Mouse (Mus musculus): ENCODE data around the gene Strbp.
A peak's percentile ranks its signal among the peaks of the same experiment; 100 is the strongest.
"Not testable (repeated sequence)": the region's sequence is repeated elsewhere in the genome, so short reads cannot be mapped to it uniquely, and the experiment has no call there.

The Strbp gene

DNA sequence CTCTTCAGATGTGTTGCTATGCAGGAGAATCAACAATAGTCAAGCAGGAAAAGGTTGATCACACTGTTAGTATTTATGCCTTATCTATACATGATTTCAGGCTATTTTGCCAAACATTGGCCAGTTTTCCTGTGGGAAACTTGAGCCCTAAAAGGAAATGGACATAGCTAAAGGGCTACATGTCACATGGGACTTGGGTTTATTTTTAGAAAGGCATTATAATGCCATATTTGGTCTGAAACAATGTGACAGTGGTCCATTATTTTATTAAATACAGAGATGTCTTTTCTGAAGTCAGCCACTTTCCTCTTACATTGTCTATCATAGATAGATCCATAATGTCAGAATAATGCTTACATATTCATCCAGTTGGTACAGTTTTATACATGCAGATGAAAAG is 176.1 kb downstream of the Strbp start:
- no peak for DNase-seq (ENCODE audit: low read depth, low spot score)

- no peak for DNase-seq (ENCODE audit: low read depth, low spot score)
These were observed 184.4 kb downstream of the Strbp start for GRCm38 (mm10) chr2:37519286-37519640.

DNA sequence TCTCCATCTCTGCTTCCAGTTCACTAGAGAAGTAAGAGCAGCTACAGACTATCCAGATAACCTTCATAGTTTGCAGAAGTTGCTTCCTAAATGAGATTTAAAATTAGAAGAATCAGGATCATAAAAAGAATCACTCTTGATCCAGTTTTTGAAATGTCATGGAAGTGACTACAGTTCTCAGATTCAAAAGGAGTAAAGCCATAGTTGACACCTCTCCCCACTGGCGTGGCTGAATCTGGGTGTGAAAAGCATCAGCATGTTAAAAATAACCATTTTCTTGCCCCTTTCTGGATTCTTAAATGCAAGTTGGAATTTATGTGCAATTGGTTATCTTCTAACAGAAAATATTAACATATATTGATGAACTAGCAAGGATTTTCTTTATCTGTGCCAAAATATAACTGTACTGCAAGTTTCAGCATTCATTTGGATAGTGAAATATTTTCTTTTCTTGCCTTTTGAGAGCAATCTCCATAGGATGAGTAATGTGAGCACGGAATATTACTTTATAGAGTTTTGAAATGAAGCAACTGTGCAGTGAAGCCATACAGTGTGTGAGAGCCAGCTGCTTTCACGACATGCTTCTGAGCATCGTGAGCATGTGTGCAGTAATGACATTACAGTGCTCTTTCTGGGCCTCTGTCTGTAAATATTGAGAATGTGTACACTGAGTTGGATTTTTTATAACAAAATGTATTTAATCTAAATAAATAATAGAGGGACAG is 184.9 kb downstream of the Strbp start:
- DNase-seq (ENCODE audit: low read depth, low spot score), result no peak

- DNase-seq (ENCODE audit: low read depth, low spot score), result peak; percentile 74
These were observed 186.7 kb downstream of the Strbp start for GRCm38 (mm10) chr2:37516922-37517462.

DNA sequence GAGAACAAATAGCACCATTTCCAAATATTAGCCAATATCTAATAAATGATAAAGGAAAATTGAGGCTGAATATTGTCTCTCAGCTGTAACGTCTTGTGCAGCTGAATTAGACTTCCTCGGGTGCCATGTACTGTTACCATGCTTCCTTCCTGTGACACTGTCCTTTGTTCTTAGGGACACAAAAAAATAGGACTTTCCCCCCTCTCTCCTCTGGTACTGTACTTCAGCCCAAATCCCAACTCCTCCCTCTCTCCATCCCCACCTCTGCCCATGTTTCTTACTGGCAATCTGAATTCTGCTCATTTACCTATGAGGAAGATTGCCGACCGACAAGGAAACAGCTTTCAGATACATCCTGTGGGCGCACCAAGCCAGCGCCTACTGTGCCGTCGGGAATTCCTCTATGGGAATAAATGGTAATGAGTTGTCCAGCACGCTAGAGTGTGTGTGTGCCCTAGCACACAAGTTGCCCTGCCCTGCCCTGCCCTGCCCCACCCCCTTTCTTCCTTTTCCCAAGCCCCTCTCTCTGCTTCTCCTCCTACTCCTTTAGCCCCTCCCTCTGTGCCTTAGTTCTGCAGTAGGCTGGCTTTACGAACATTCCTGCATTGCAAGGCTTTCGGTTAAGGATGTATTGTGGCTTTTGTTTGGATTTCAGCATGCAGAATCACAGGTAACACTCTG is 187.5 kb downstream of the Strbp start, which contains the start of gene Gpr21:
Gene Gpr21 (plus strand): TSS at position 303 of the 681 bp plus-strand sequence.
- DNase-seq (ENCODE audit: low read depth, low spot score), result peak; percentile 90

- no peak for DNase-seq (ENCODE audit: low read depth, low spot score)
These were observed 192.3 kb downstream of the Strbp start for GRCm38 (mm10) chr2:37511134-37511901.

- not testable (repeated sequence) for DNase-seq (ENCODE audit: low read depth, low spot score)
These were observed 197.8 kb downstream of the Strbp start for GRCm38 (mm10) chr2:37505856-37506255.

GRCm38 (mm10) chr2:37497321-37497720 is 206.3 kb downstream of the Strbp start:
- DNase-seq (ENCODE audit: low read depth, low spot score), result no peak

DNA sequence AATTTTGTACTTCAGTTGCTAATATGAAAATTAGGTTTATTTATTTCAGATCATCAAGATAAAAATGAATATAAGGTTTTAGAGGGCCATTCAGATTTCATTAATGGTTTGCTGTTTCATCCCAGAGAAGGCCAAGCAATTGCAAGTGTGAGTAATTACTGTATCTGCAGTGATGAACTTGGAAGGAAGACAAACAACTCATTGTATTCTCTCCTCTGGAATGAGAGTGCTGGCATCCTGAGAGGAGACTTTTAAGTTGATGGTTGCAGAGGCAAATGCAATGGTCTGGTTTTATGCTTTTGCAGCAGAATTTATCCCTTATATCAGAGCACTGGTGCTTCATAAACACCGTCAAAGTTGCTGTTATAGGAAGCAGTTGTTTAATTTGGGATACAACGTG is 214.7 kb downstream of the Strbp start:
- no peak for DNase-seq (ENCODE audit: low read depth, low spot score)

DNA sequence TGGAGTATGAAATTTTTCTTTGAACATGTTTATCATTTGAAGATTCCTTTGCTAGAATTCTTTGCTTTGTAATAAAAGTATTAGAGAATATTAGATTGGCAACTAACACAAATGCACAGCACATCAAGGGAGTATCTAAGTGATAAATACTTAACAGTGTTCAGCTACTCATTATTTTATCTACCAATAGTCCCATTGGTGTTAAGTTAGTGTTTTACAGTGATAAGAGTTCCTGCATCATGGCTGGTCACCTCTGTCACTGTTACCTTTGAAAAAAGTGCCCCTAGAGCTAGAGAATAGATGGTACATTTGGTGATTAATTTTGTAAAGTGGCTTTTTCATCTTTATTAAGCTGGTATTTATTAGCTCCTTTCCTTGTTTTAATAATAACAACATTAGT is 217.3 kb downstream of the Strbp start:
- DNase-seq (ENCODE audit: low read depth, low spot score), result no peak

- DNase-seq (ENCODE audit: low read depth, low spot score), result peak; percentile 49
These were observed 218.3 kb downstream of the Strbp start for GRCm38 (mm10) chr2:37485370-37485769.

DNA sequence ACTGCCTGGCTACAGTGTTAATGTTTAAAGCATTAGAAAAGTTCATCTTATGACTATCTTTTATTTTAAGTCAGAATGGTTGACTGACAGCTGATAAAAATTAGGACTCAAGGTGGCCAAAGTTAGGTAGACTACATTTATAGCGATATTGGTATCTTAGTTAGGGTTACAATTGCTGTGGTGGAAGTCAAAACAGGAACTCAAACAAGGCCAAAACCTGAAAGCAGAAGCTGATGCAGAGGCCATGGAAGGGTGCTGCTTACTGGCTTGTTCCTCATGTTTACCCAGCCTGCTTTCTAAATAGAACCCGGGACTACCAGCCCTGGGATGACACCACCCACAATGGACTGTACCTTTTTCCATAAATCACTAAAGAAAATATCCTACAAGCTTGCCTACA is 219.5 kb downstream of the Strbp start:
- no peak for DNase-seq (ENCODE audit: low read depth, low spot score)

- no peak for DNase-seq (ENCODE audit: low read depth, low spot score)
These were observed 223.6 kb downstream of the Strbp start for GRCm38 (mm10) chr2:37480039-37480438.

GRCm38 (mm10) chr2:37479559-37479958 is 224.1 kb downstream of the Strbp start:
- DNase-seq (ENCODE audit: low read depth, low spot score), result no peak

DNA sequence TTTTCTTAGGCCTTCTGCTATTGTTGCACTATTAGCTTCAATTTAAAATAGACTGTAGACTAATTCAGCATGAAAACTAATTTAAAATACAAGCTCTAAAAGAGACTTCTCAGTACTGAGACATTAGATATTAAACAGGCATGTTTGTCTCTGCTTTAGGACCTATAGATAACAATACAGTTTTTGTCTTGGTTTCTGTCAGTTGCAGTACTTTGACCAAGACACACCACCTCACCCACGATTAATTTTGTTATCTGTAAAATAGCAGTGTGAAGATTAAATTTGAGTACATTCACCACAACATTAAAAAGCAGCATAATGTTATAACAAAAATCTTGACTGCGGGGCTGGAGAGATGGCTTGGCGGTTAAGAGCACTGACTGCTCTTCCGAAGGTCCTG is 237.4 kb downstream of the Strbp start:
- DNase-seq (ENCODE audit: low read depth, low spot score), result no peak

- DNase-seq (ENCODE audit: low read depth, low spot score), result peak; percentile 56
These were observed 243.0 kb downstream of the Strbp start for GRCm38 (mm10) chr2:37460707-37461106.

DNA sequence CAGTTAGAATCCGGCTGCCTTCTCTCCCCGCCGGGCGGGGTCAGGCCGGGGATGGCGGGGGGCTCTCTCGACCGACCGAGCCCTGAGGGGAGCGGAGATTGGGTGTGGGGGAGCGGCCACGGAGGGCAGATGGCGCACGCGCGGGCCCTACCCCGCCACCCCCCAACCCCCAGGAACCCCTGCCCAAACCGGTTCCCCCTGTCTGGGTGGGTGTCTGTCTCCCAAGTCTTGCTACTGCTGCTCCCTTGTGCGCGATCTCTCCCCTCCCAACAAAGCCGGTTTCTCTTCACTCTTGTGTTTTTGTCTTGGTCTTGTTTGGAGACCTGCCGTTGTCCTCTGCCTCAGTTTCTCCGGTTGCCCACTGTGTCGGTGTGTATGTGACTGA is 251.3 kb downstream of the Strbp start:
- DNase-seq (ENCODE audit: low read depth, low spot score), result no peak

- peak; percentile 98 for DNase-seq (ENCODE audit: low read depth, low spot score)
These were observed 251.8 kb downstream of the Strbp start for GRCm38 (mm10) chr2:37451667-37452375.

DNA sequence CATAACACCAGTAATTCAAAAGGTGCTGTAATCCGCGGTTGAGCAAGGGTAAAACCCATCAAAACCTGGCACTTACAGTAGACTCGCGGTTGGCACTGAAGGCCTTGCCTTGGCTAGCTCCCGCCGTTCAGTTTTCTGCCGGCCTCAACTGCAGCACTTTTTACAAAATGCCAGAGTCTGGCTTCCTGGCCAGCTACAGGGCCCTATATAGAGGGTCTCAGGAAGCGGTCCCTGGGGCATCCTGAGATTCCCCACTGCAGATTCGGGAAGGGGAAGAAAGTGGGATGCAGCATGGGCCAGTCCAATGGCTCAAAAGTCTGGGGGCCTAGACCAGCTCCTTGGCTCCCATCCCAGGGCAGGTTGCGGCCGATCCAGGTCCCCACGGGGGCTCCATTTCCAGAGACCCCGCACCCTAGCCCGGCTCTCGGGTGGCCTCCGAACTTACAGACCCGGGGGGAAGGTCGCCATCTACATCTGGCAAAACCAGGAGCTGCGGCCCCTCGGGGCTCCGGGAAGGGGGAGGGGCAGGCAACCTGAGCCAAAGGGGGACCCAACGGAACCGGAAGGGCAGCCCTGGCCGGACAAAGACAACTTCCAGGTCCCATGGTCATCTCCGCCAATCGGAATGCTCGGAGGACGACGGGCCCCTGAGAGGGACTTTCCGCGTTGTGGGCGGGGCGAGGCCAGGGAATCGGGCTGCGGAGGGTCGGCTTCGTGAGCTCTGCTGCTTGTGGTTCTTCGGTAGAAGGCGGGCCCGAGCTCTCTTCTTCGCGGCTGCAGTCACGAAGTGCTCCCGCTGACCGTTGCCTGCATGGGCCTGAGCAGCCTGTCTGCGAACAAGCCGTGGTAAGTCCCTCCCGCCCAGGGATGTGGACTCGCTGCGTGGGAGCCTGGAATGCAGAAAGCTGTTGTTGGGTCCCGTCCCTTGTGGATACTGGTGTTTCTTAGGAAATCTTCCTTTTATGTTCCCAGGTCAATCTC is 260.8 kb downstream of the Strbp start, which contains the start of the genes Zbtb26, Zbtb6 and Rabgap1:
Gene Zbtb26 (minus strand): TSS at position 525 of the 981 bp plus-strand sequence.
Gene Zbtb6 (minus strand): TSS at position 561 of the 981 bp plus-strand sequence.
Gene Rabgap1 (plus strand): TSS at position 669 of the 981 bp plus-strand sequence.
- DNase-seq (ENCODE audit: low read depth, low spot score), result peak; percentile 98

All from ZHBTc4 (cell line).